In the genomic region with DNA sequence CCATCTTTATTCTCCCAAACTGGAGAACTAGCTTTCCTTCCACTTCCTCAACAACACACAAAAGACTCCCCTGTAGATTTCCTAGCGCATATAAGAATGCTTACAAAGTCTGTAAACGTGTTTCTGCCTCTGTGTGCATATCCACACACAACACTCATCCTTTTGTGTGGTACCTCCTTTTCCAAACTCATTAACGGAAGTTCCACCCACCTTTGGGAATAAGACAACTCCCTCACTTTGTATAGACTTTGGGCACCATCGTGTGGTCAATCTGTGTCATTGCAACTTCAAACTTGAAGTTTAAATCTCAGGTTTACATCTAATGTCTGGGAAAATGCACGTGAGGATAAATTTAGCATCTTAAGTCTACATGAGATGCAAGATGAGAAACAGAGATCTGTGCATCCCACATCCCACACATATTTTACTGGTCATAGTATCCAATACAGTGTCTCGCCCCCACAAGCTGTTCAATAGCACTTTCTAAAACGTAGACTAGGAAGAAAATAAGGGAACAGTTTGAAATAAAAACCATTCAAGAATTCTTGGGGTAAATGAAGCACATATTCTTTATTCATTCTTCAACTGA, we compare ENCODE assay signal across 8 mouse cellular contexts.
DNase-seq lines count a peak whose midpoint lies in the region; ATAC-seq lines count a peak whose summit lies in the region.

No protein-coding gene starts in this region.

- H3K4me3 ChIP-seq in midbrain, embryonic 13.5 days (replicated peaks): no peak overlapping the region

- H3K36me3 ChIP-seq in midbrain, embryonic 13.5 days: no peaks in the 10 kb centered on the region

- no peak for ATAC-seq in cerebellum, adult (ENCODE audit: insufficient number of reproducible peaks, low FRiP score, low TSS enrichment)
- peak; percentile 57 for ATAC-seq in midbrain, embryonic 13.5 days

- H3K27me3 ChIP-seq in midbrain, embryonic 13.5 days: no peaks in the 10 kb centered on the region

- no peak overlapping the region for H3K27ac ChIP-seq in midbrain, embryonic 13.5 days

- DNase-seq in cerebellum, adult 11 months: peak; percentile 31
- DNase-seq in MEL-GATA-1-ER (ENCODE audit: extremely low read depth, low read depth): peak; percentile 33
- peak; percentile 59 for DNase-seq in embryo, embryonic 9.5 days (ENCODE audit: extremely low spot score)
- peak; percentile 42 for DNase-seq in heart, postnatal 4 days
- DNase-seq in left cerebral cortex, adult 18-20 months (ENCODE audit: low spot score in 2 of 2): peak; percentile 33 to 41
- DNase-seq in thymus, postnatal 14 days: no peak

- no peaks in the 10 kb centered on the region for H3K9me3 ChIP-seq in midbrain, embryonic 13.5 days

- no peak overlapping the region for H3K9ac ChIP-seq in midbrain, embryonic 13.5 days (replicated peaks)

- 30% methylated on average over 7 of the region's 7 CpGs for WGBS in midbrain, embryonic 13.5 days

- H3K4me2 ChIP-seq in midbrain, embryonic 13.5 days (replicated peaks): peak overlapping the region; percentile 37

- H3K4me1 ChIP-seq in midbrain, embryonic 13.5 days (replicated peaks): peaks cover 6% of the 10 kb centered on the region
